Mouse (Mus musculus): ENCODE results near the gene Ube2q2.

DNA sequence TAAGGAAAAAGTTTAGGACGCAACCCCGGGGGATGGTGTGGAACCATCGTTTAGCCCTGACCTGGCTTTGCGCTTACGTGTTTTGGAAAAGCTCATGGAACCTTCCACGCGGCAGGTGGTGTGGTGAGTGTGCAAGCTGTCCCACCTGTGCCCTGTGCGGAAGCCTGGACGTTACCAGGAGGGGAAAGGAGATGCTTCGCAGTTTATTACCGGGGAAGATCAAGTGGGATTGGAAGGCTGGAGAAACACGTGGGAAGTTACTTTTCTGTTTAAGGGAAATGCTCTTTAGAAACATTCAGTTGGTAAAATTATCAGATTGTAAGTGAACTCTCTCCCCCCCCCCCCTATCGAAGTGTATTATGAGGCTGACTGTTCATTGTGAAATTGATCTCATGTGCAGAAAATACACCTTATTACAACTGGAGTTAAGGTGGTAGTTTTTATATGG is 1.6 kb downstream of the Ube2q2 start:
- no peak for TF ChIP-seq POLR2A (IDR thresholded peaks at IDR 0.05; ENCODE audit: low read depth, low read length)
- TF ChIP-seq CTCF (IDR thresholded peaks at IDR 0.05; ENCODE audit: extremely low read depth, insufficient read length, insufficient replicate concordance, low read depth, low read length): no peak
